Mouse (Mus musculus) right cerebral cortex, postnatal 14 days (tissue): ENCODE measurements around the gene Olfr1277.

Experiments
- DNase-seq: peaks from one replicate; pipeline ENCODE4 v3.0.0; 2022

The Olfr1277 gene

DNA sequence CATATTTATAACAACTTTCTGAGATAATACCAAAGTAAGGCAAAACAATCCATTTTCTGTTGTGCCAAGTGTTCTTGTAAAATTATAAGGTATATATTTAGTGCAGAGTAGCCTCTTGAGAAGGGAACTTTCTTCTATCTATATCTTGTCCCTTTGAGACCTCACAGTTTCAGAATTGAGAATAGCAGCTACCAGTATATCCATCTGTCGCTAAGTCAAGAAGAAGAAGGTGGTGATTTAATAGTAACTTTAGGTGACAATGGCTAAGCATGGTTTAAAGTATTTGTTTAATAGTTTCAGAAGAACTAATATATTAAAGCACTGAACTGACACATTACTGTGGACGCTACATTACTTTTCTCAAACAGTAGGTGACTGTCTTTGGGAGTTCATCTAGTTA is at the start of gene Olfr1277:
Olfr1277 (minus strand) TSS at position 101 of the 400 bp plus-strand sequence.
- no peak for DNase-seq

DNA sequence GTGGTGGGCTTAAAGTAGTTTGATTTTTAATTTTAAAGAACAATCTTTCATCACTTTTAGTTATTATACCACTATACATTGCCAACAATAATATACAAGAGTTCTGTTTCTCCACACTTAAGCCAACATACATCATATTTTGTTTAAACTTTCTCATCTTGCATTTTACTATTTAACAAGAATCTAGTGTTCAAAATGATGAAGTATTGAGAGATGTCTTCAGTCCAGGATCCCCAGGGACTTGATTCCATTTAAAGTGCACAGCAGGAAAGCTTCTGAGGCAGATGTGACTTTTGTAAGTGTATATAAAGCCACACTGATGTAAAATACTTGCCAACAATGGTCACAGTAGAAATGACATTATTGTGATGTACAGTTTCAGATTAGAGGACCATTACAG is 39.8 kb upstream of the Olfr1277 start, which contains the start of gene Olfr1280:
Olfr1280 (plus strand) TSS at position 301 of the 400 bp plus-strand sequence.
- no peak for DNase-seq

DNA sequence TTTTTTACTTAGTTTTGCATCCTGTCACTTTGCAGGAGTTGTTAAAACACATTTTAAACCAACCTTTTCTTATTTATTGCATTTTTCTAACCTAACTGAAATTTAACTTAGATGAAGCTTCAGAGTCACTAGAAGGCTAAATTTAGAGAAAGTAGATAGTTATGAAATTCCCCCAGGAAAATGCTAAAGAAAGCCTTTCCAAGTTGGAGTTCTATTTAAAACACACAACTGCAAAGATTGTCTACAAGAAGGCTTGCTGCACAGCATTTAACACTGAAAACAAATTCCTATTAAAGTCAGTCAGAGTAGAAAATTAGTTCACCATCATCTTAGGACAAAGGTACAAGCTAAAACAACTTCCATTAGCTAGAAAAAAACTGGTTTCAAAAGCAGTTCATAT is 26.5 kb upstream of the Olfr1277 start, which contains the start of gene Olfr1279:
Olfr1279 (plus strand) TSS at position 262 of the 400 bp plus-strand sequence.
- no peak for DNase-seq

DNA sequence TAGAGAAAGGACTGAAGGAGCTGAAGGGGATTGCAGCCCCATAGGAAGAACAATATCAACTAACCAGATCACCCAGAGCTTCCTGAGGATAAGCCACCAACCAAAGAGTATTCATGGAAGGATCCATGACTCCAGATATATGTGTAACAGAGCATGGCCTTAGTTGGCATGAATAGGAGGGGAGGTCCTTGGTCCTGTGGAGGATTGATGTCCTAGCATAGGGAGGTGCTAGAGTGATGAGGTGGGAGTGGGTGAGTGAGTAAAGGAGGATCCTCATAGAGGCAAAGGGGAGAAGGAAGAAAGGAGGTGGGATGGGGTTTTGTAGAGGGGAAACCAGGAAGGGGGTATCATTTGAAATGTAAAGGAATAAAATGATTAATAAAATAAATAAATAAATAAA is 24.6 kb upstream of the Olfr1277 start:
- DNase-seq = no peak

DNA sequence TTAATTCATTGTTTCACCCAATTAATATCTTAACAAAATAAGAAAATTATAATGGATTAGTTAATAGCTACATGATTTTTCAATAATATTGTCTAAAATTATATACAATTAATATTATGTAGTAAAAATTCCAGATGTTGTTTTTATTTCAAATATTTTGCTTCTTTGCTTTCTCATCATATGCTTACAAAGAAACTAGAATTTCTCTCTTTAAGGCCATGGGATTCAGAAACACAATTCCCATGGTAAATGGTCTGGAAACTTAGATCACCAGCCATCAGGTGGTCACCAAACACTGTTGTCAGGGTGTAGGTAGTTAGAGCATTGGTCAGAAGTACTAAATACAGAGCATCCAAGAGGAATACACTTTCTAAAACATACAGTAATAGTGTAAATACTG is 15.9 kb upstream of the Olfr1277 start, which contains the start of gene Olfr1278:
Olfr1278 (plus strand) TSS at position 301 of the 400 bp plus-strand sequence.
- DNase-seq = no peak

DNA sequence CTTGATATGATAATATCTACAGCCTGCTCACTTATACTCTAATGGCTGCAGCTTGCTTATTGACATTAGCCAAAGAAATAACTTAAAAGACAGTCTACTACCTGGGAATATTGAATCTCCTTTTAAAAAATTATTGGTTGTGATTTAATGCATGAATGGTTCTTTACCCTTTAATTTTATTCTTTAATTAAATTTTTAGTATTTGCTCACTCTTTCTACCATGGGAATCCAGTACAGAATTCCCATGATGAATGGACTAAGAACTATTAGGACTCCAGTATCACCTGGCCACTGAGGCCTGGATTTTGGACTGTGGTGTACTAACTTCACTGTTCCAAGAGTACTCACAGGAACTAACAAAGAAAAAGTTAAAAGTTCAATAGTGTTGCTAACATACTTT is 19.7 kb downstream of the Olfr1277 start, which contains the start of gene Olfr1276:
Olfr1276 (plus strand) TSS at position 301 of the 400 bp plus-strand sequence.
- DNase-seq = no peak

DNA sequence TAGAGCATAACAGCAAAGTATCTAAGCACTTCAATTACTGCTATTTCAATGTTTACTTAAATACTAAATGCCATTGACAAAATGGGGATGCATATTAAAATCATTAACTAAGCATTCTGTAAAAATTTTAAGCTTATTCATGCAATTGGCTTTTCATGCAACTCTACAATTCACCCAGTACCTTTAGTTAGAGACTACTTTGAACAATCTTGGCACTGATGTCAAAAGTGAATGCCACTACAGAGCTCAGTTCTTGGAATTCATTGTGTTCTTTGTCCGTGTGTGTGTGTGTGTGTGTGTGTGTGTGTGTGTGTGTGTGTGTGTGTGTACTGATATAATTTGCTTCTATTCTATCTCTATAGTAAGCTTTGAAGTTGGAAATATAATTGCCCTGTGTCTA is 38.7 kb downstream of the Olfr1277 start, which contains the start of gene Olfr1275:
Olfr1275 (minus strand) TSS at position 101 of the 400 bp plus-strand sequence.
- no peak for DNase-seq

DNA sequence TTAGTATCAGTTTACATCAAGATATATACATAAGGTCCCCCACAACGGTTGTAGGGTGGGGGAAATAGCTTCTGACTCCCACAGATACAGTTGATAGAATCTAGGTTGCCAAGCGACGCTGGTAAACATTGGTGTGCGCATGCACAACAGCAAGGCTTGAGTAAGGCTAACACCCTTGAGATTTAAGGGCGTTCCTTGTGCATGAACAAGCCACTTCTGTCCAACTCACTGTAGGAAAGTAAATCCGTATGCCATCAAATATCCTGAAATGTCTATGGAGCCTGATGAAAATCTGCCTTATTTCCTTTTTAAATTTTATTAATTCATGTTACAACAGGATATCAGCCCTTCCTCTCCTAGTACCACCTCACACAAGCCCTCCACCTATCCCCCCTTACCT is 44.4 kb downstream of the Olfr1277 start, which contains the start of gene 4930430A15Rik:
4930430A15Rik (minus strand) TSS at position 101 of the 400 bp plus-strand sequence.
- DNase-seq = no peak
